Mouse (Mus musculus): ENCODE data around the gene Zfp786. TPM values are rescaled to one million over a fixed set of nuclear protein-coding genes. Genes with fewer than 3 reads are reported as not detected.
A peak's percentile ranks its signal among the peaks of the same experiment; 100 is the strongest.

Gene Zfp786
- polyA plus RNA-seq, 1 experiment from 2014 or later = 6.9 TPM

DNA sequence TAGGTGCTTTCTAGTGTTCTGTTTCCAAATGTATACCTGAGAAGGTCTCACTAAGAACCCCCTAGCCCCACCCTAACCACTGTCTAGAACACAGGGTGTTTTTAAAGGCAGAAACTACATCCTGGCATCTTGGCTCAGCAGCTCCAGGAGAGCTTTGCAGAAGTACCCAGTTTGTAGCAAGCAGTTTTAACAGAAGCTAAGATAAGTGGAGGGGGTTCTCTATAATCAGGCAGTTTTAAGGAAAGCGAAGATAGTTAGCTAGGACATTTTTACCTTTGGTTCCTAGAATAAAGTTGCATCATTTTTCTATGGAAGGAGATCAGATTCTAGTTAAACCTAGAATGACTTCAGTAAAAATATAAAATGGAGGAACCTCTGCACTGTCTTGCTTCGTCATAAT, 11.2 kb upstream of the Zfp786 start:
- Histone ChIP-seq H3K4me1 (peaks cover 4% of the 10 kb centered on the region), H3K9me3 (no peaks in the 10 kb centered on the region), H3K4me3 (no peak overlapping the region), H3K36me3 (replicated peaks) (peaks cover 24% of the 10 kb centered on the region), H3K27ac (no peak overlapping the region), H3K27me3 (ENCODE audit: poor library complexity, severe bottlenecking) (no peaks in the 10 kb centered on the region)
- 96% methylated on average over 2 of the region's 2 CpGs for WGBS
- no peak for DNase-seq (ENCODE audit: extremely low spot score, low spot score)

DNA sequence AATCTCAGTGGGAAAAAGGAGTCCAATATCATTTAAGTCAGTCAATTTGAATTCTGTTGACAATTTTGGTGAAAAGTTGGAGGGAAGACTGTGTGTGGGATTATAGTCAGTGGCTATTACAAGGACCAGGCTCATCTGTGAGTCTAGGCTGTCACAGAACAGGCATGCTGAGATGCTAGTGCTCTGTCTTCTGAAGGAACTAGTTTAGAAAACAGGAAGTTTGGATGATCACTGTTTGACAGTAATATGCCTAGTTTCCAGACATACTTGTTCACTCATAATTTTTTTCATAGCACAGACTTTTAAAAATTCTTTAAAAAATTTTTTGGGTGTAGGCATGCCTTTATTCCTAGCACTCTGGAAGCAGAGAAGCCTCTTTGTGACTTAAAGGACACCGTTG, 10.4 kb upstream of the Zfp786 start:
- WGBS = 97% methylated on average over 1 of the region's 1 CpGs
- no peaks in the 10 kb centered on the region for H3K9me3 ChIP-seq
- no peak overlapping the region for H3K27ac ChIP-seq
- no peaks in the 10 kb centered on the region for H3K27me3 ChIP-seq (ENCODE audit: poor library complexity, severe bottlenecking)
- H3K4me3 ChIP-seq = no peak overlapping the region
- H3K4me1 ChIP-seq = peaks cover 11% of the 10 kb centered on the region
- peaks cover 18% of the 10 kb centered on the region for H3K36me3 ChIP-seq (replicated peaks)
- DNase-seq (ENCODE audit: extremely low spot score, low spot score) = no peak

DNA sequence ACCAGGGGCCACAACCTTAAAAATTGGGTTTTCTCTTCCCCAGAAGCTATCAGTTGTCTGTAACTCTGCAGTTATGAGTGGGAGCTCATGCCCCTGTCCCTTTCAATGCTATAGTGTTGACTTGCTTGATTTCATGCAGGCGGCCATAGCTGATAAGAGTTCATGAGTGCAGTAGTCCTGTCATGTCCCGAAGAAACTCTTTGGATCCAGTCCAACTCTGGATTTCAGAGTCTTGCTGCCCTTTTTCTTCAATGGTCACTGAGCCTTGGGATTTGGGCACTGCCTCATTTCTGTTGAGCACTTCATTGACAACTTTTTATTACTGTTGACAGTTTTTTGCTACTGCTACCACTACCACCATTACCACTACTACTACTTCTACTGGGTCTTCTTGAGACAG, 7.0 kb upstream of the Zfp786 start:
- Histone ChIP-seq H3K27me3 (ENCODE audit: poor library complexity, severe bottlenecking) (no peaks in the 10 kb centered on the region), H3K9me3 (peaks cover 4% of the 10 kb centered on the region; the same call in 1 of the 2 replicates), H3K4me1 (peaks cover 11% of the 10 kb centered on the region), H3K4me3 (no peak overlapping the region), H3K27ac (no peak overlapping the region), H3K36me3 (replicated peaks) (peaks cover 14% of the 10 kb centered on the region)
- DNase-seq (ENCODE audit: extremely low spot score, low spot score) = no peak
- 91% methylated on average over 2 of the region's 2 CpGs for WGBS

DNA sequence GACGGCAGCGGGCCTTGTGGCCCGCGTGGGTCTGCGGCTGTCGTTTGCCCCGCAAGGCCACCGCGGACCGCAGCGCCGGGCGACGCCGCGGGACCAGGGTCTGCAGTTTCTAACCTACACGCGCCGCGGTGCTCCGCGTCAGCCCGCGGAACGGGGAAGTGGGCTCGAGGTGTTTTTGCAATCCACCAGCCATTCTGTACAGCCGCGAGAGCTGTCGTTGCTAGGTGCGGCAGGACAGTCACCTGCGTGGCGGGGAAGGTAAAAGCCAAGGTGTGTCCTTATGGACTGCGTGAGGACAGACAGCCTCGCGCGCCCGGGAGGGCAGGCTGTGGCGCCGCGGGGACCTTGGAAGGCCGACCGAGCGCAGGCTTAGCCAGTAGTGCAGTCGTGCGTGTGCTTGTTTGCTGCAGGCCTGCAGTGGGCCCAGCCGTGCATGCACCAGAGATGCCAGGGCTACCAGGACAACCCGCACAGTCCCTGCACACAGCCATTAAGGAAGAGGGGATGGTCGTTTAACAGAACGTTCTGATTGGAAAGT, 5.4 kb upstream of the Zfp786 start:
- H3K4me1 ChIP-seq = peaks cover 11% of the 10 kb centered on the region
- peak overlapping the region; percentile 94 for H3K27ac ChIP-seq
- no peaks in the 10 kb centered on the region for H3K27me3 ChIP-seq (ENCODE audit: poor library complexity, severe bottlenecking)
- WGBS = under 1% methylated on average over 49 of the region's 49 CpGs
- H3K4me3 ChIP-seq = peak overlapping the region; percentile 98
- H3K36me3 ChIP-seq (replicated peaks) = peaks cover 9% of the 10 kb centered on the region
- peaks cover 4% of the 10 kb centered on the region; the same call in 1 of the 2 replicates for H3K9me3 ChIP-seq
- DNase-seq (ENCODE audit: extremely low spot score, low spot score) = peak; percentile 60

DNA sequence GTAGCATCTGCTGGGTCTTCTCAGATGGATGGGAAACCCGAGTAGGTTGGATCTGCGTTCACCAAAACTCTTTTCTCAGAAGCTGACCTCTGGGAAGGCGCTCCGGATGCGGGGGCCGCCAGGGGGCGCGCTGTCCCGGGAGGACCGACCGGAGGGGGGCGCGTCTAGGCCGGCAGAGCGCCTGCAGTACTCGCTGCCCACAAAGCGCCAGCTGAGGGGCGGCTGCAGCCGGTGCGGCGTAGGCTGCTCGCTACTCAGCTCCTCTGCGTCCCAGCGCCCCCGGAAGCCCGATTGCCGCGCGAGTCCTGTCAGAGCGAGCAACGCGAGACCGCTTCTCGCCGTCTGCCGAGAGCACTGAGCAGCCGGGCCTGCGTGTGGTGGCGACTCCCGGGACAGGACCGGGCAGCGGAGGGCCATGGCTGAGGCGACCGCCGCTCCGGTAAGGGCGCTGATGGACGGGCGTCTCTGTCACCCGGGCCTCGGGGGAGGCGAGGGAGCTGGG, 4.9 kb upstream of the Zfp786 start, which contains the start of gene Zfp398:
Zfp398 (plus strand) TSS at position 180 of the 502 bp plus-strand sequence.
- Histone ChIP-seq H3K4me1 (peaks cover 15% of the 10 kb centered on the region), H3K4me3 (peak within 1 kb of the TSS; percentile 98), H3K36me3 (replicated peaks) (peaks cover 5% of the 10 kb centered on the region), H3K27me3 (ENCODE audit: poor library complexity, severe bottlenecking) (no peaks in the 10 kb centered on the region), H3K27ac (peak within 1 kb of the TSS; percentile 94), H3K9me3 (peaks cover 4% of the 10 kb centered on the region; the same call in 1 of the 2 replicates)
- peak; percentile 94 for DNase-seq (ENCODE audit: extremely low spot score, low spot score)
- 0% methylated on average over 52 of the region's 52 CpGs for WGBS

DNA sequence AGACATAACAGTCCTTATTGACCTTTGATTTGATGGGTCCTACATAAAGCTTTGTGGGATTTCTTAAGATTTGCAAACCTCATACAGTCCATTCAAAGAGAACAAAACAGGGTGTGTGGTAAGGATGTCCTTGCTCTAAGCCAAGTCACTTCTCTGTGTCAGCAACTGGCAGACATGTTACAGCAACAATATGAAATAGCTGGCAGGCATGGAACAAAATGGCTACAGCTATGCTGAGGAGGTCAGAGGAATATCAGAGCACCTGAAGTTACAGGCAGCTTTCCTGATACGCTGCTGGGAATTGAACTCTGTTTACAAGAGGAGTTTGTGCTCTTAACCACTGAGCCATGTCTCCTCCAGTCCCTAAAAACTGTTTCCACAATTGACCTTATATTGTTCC, 1.6 kb upstream of the Zfp786 start:
- 80% methylated on average over 1 of the region's 1 CpGs for WGBS
- H3K4me3 ChIP-seq = no peak overlapping the region
- 0 out of 2 replicates have a peak, but pooled peaks cover 2% of the 10 kb centered on the region for H3K36me3 ChIP-seq (replicated peaks)
- peaks cover 4% of the 10 kb centered on the region; the same call in 1 of the 2 replicates for H3K9me3 ChIP-seq
- H3K27ac ChIP-seq = no peak overlapping the region
- H3K4me1 ChIP-seq = peaks cover 29% of the 10 kb centered on the region
- DNase-seq (ENCODE audit: extremely low spot score, low spot score) = no peak
- no peaks in the 10 kb centered on the region for H3K27me3 ChIP-seq (ENCODE audit: poor library complexity, severe bottlenecking)

DNA sequence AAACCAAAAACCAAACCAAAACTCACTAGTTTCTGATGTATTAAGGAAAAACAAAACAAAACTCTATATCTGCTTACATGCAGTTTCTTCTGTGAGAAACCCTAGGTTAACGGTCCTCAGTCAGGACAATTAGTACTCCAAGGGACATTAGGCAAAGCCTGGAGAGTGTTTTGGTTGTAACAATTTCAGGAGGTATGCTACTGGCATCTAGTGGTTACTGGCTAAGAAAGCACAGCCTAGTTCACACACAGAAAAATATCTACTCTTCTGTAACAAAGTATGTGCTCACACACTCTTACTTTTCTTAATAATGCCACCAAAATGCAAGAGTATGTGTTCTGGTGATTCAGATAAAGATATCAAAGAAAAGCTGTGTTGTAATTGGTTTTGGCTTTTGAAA, 1.7 kb downstream of the Zfp786 start:
- 47% methylated on average over 1 of the region's 1 CpGs for WGBS
- no peaks in the 10 kb centered on the region for H3K27me3 ChIP-seq (ENCODE audit: poor library complexity, severe bottlenecking)
- H3K36me3 ChIP-seq (replicated peaks) = peaks cover 25% of the 10 kb centered on the region
- no peaks in the 10 kb centered on the region for H3K9me3 ChIP-seq
- H3K27ac ChIP-seq = no peak overlapping the region
- H3K4me3 ChIP-seq = peak overlapping the region; percentile 88; the same call in 1 of the 2 replicates
- peaks cover 18% of the 10 kb centered on the region for H3K4me1 ChIP-seq
- no peak for DNase-seq (ENCODE audit: extremely low spot score, low spot score)

DNA sequence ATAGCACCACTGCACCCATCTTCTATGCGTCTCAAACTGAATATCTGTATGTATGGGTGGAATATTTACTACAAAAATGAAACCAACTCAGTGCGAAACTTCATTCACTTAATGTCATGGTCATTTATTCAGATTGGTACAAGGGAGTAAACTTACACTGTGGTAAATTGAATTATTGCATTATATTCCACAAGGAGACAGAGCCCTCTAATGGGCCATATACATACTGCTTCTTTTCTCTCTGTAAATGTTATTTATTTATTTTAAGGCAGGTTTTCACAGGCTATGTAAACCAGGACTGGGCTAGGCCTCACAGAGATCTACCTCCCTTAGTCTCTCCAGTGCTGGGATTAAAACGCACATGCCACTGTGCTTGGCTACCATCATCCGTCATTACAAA, 3.2 kb downstream of the Zfp786 start:
- Histone ChIP-seq H3K4me3 (no peak overlapping the region), H3K4me1 (peaks cover 18% of the 10 kb centered on the region), H3K36me3 (replicated peaks) (peaks cover 39% of the 10 kb centered on the region), H3K27me3 (ENCODE audit: poor library complexity, severe bottlenecking) (no peaks in the 10 kb centered on the region), H3K9me3 (no peaks in the 10 kb centered on the region), H3K27ac (no peak overlapping the region)
- DNase-seq (ENCODE audit: extremely low spot score, low spot score) = no peak
- WGBS = 97% methylated on average over 4 of the region's 4 CpGs

DNA sequence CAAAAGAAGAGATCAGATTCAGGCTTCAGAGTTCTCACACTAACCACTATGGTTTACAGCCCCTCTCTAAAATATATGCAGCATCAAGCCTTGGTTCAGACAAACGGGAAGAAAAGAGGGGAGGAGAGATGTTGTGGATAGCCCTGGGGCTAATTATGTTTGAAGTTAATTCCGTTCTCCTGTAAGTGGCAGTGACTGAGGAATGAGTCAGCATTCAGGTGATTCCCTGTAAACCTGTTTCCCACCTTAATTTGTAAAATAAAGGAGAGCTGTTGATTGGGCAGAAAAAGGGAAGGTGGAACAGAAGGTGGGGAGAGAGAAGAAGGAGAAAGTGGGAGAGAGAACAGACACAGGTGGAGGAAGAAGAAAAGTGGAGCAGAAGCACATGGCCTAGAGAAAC, 6.4 kb downstream of the Zfp786 start:
- Histone ChIP-seq H3K4me1 (peaks cover 7% of the 10 kb centered on the region), H3K36me3 (replicated peaks) (peaks cover 70% of the 10 kb centered on the region), H3K27me3 (ENCODE audit: poor library complexity, severe bottlenecking) (no peaks in the 10 kb centered on the region), H3K9me3 (no peaks in the 10 kb centered on the region), H3K4me3 (no peak overlapping the region), H3K27ac (no peak overlapping the region)
- DNase-seq (ENCODE audit: extremely low spot score, low spot score) = no peak
- WGBS = 64% methylated on average over 2 of the region's 2 CpGs

DNA sequence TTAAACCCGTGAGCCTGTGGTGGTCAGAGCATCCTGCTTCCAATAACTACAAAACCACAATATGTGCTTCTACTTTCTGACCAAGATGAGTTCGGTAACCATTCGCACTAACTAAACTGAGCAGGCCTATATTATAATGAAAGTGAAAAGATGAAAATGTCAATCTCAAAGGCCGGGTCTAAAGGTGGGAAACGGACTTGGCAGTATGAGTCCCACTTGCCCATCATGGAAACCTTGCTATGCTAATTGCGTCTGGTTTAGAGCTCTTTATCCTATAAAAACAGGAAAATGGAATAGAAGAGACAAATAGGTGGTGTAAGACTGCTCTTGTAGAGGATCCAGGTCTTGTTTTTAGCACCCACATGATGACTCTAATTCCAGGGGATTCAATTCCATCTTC, 8.9 kb downstream of the Zfp786 start:
- Histone ChIP-seq H3K27ac (no peak overlapping the region), H3K4me1 (no peaks in the 10 kb centered on the region), H3K4me3 (no peak overlapping the region), H3K36me3 (replicated peaks) (peaks cover 86% of the 10 kb centered on the region), H3K9me3 (no peaks in the 10 kb centered on the region), H3K27me3 (ENCODE audit: poor library complexity, severe bottlenecking) (no peaks in the 10 kb centered on the region)
- no peak for DNase-seq (ENCODE audit: extremely low spot score, low spot score)
- 92% methylated on average over 6 of the region's 6 CpGs for WGBS

DNA sequence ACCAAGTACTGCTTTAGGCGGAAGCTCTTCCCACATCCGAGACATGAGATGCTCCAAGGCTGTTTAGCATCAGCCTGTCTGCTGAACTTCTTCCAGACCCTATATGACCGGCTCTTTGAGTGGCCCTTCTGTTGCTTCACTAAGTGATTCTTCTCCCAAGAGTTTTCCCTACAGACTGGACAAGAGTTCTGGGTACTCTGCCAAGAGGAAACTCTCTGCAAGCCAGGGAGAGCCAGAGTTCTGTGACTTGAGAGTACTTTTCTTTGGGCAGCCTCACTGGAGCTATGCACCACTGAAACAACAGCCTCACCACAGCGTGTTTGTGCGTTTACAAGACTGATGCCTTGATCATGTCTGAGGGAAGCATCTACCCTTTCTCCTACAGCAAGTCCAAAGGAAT, 9.4 kb downstream of the Zfp786 start:
- 90% methylated on average over 5 of the region's 5 CpGs for WGBS
- Histone ChIP-seq H3K36me3 (replicated peaks) (peaks cover 86% of the 10 kb centered on the region), H3K27ac (no peak overlapping the region), H3K27me3 (ENCODE audit: poor library complexity, severe bottlenecking) (no peaks in the 10 kb centered on the region), H3K4me1 (no peaks in the 10 kb centered on the region), H3K4me3 (no peak overlapping the region), H3K9me3 (no peaks in the 10 kb centered on the region)
- DNase-seq (ENCODE audit: extremely low spot score, low spot score) = no peak

GRCm38 (mm10) chr6:47819626-47820325, 10.9 kb downstream of the Zfp786 start:
- peaks cover 72% of the 10 kb centered on the region for H3K36me3 ChIP-seq (replicated peaks)
- no peaks in the 10 kb centered on the region for H3K27me3 ChIP-seq (ENCODE audit: poor library complexity, severe bottlenecking)
- WGBS = 94% methylated on average over 23 of the region's 23 CpGs
- no peaks in the 10 kb centered on the region for H3K9me3 ChIP-seq
- no peaks in the 10 kb centered on the region for H3K4me1 ChIP-seq
- no peak overlapping the region for H3K4me3 ChIP-seq
- no peak for DNase-seq (ENCODE audit: extremely low spot score, low spot score)
- H3K27ac ChIP-seq = no peak overlapping the region

DNA sequence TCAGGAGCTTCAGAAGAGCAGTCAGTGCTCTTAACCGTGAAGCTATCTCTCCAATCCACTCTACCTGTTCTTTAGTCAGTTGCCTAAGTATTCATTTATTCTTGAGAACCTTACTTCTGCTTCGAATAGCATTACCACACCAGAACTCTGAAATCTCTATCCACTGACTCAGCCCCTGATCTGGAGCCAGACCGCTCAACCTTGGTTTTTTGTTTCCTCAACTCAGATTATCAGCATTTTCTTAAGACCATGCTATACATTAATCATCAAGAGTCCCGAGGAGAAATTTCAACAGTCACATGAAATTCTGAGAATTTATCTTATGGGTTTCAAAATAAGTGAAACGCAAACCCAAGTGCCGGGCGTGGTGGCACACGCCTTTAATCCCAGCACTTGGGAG, 11.9 kb downstream of the Zfp786 start:
- no peak overlapping the region for H3K27ac ChIP-seq

More for the DNA sequence above, 11.9 kb downstream of the Zfp786 start:
- WGBS = 95% methylated on average over 8 of the region's 8 CpGs
- Histone ChIP-seq H3K4me1 (peaks cover 5% of the 10 kb centered on the region), H3K9me3 (no peaks in the 10 kb centered on the region), H3K27me3 (ENCODE audit: poor library complexity, severe bottlenecking) (no peaks in the 10 kb centered on the region), H3K4me3 (no peak overlapping the region), H3K36me3 (replicated peaks) (peaks cover 61% of the 10 kb centered on the region)
- DNase-seq (ENCODE audit: extremely low spot score, low spot score) = no peak

All from forebrain, embryonic 10.5 days (tissue).